Mouse (Mus musculus) heart, postnatal 0 days (tissue): ENCODE data around the gene Lad1.

Experiments used
- CTCF ChIP-seq: IDR thresholded peaks from 2 replicates; pipeline ENCODE4 v1.5.1; 2016; ENCODE audit warnings: antibody characterized with exemption, control low read depth, low read depth
- EP300 ChIP-seq: IDR thresholded peaks from 2 replicates; pipeline ENCODE4 v1.6.1; 2016; ENCODE audit warnings: antibody characterized with exemption, low read depth

DNA sequence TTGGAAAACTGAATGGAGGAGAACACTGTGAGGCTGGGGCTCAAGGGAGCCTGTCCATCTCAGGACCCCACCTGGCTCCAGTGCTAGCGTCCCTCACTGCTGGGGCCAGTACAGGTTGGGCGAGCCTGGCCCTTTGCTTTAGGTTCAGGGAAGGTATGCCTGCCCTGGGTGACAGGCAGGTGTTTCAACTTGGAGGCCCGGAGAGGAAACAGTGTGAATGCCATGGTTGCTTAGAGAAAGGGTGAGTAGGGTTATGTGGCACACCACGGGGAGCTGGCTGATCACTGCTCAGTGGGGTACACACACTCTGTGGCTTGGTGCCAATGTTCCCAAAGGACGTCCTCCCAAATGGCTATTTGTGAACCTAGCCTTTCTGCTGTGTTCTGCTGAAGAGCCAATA lies 3.9 kb upstream of the Lad1 start:
- TF ChIP-seq CTCF (no peak), EP300 (no peak)
